Mouse (Mus musculus) stomach, postnatal 0 days (tissue): Measurements from ENCODE around the gene Cdkl4. TPM values are rescaled to one million over a fixed set of nuclear protein-coding genes. Genes with fewer than 3 reads are reported as not detected.

ENCODE experiments used
- ATAC-seq: fragments of 200-750 bp; cut with Nextera tagmentation; 2 replicates; pipeline ENCODE4 v1.8.0; 2017; ENCODE audit not compliant: low FRiP score, low TSS enrichment
- DNase-seq: peaks from one replicate; pipeline ENCODE4 v3.0.0-alpha.2; 2016; ENCODE audit warnings: low spot score
- H3K27ac ChIP-seq: fragments of 300-500 bp; sonication (generic); replicated peaks from 2 replicates; pipeline ENCODE4 v1.5.1; 2014; ENCODE audit warnings: mild to moderate bottlenecking, control low read depth
- H3K27me3 ChIP-seq: fragments of 300-500 bp; sonication (generic); 2 replicates; pipeline ENCODE4 v1.6.1; 2014; ENCODE audit warnings: low read length; ENCODE audit not compliant: control insufficient read depth, insufficient read depth
- H3K36me3 ChIP-seq: fragments of 300-500 bp; sonication (generic); 2 replicates; pipeline ENCODE4 v1.6.1; 2014; ENCODE audit warnings: low read length, mixed read lengths; ENCODE audit not compliant: control insufficient read depth, insufficient read depth
- H3K4me1 ChIP-seq: fragments of 300-500 bp; sonication (generic); replicated peaks from 2 replicates; pipeline ENCODE4 v1.6.1; 2014; ENCODE audit warnings: antibody characterized with exemption; ENCODE audit not compliant: control insufficient read depth, insufficient read depth
- H3K4me2 ChIP-seq: fragments of 300-500 bp; sonication (generic); replicated peaks from 2 replicates; pipeline ENCODE4 v1.6.1; 2014; ENCODE audit warnings: low read depth, mild to moderate bottlenecking, control low read depth, moderate library complexity
- H3K4me3 ChIP-seq: fragments of 300-500 bp; sonication (generic); 2 replicates; pipeline ENCODE4 v1.5.1; 2014; ENCODE audit warnings: low read depth, low read length, control low read depth
- H3K9ac ChIP-seq: fragments of 300-500 bp; sonication (generic); 2 replicates; pipeline ENCODE4 v1.6.1; 2014; ENCODE audit warnings: mild to moderate bottlenecking, low read length, control low read depth, mixed read lengths
- H3K9me3 ChIP-seq: fragments of 300-500 bp; sonication (generic); 2 replicates; pipeline ENCODE4 v1.6.1; 2016; ENCODE audit warnings: low read length; ENCODE audit not compliant: control insufficient read depth
- CTCF ChIP-seq: IDR thresholded peaks from 2 replicates; pipeline ENCODE4 v1.5.1; 2016; ENCODE audit warnings: antibody characterized with exemption, low read depth, mild to moderate bottlenecking, moderate library complexity
- EP300 ChIP-seq: optimal IDR thresholded peaks from 2 replicates; pipeline ENCODE3; 2016; ENCODE audit warnings: antibody characterized with exemption
- WGBS: fragments of 180-500 bp; shearing (Covaris S2); extraction: QIAGEN DNeasy Blood & Tissue Kit; methylation state at CpG from one replicate; pipeline ENCODE4 v1.1.7; 2014; 5-methylcytosine and 5-hydroxymethylcytosine counted together
- polyA plus RNA-seq: library from polyadenylated mRNA; unstranded; fragments of >200 nt; fragmentation: Nextera tagmentation; extraction: Ambion mirVana; gene quantifications from 2 replicates; pipeline ENCODE4 v1.2.1, GENCODE M21; 2015

The Cdkl4 gene
- polyA plus RNA-seq, 1 experiment from 2014 or later, result 0.08 TPM

DNA sequence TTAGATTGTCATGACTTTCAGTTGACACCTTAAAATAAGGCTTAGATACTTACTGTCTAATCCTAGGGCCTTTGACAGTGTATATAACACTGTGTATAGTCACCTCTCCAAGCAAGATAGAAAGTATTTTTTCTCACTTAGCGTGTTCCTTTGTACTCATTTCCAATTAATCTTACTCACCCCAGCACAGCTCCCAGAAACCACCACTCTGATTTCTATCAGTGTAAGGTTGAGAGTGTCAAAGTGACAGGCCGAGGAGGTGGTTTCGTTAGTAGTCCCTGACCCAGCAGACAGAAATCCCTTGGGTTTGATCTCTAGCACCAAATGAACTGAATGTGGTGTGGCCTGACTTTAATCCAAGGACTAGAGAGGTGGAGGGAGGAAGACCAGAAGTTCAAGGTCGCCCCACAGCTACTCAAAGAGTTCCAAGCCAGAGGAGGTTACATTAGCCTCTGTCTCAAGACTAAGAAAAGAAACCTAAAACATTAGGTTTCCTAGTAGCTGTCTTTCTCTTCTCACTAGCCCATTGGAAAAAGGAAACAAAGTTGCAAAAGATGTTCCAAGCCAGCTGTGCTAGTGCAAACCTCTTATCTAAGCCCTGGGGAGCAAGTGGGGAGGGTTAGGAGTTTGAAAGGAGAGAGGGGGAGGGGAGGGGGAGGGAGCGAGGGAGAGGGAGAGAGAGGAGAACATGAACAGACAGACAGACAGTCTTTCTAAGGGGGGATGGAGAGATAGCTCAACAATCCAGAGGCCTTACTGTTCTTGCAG, 76.4 kb downstream of the Cdkl4 start:
- Histone ChIP-seq H3K9me3 (no peaks in the 10 kb centered on the region), H3K4me3 (no peak overlapping the region), H3K27ac (no peak overlapping the region), H3K4me1 (no peaks in the 10 kb centered on the region), H3K9ac (no peak overlapping the region), H3K36me3 (no peaks in the 10 kb centered on the region), H3K4me2 (no peak overlapping the region), H3K27me3 (no peaks in the 10 kb centered on the region)
- ATAC-seq (no peak), DNase-seq (no peak)
- 63% methylated on average over 5 of the region's 5 CpGs for whole genome bisulfite sequencing
- TF ChIP-seq CTCF, result no peak
- TF ChIP-seq EP300, result no peak

DNA sequence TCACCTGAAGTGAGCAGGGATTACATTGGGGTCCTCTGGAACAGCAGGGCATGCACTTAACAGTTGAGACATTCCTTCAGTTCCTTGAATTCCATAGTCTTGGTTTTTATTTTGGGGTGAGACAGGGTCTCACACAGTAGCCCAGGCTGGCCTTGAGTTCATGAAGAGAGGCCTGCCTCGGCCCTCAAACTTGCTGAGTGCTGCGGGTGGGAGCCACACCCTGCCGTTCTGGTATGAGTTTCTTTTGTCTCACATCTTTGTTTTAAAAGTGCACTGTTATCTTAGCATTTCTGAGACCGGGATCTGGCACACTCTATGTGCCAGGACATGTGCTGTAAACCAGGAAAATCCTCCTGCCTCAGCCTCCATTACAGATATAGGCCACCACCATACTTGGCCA, 77.6 kb downstream of the Cdkl4 start:
- DNase-seq (no peak), ATAC-seq (no peak)
- H3K27me3 ChIP-seq, result no peaks in the 10 kb centered on the region
- WGBS, result 60% methylated on average over 4 of the region's 4 CpGs
- H3K4me1 ChIP-seq, result no peaks in the 10 kb centered on the region
- no peaks in the 10 kb centered on the region for H3K9me3 ChIP-seq
- H3K9ac ChIP-seq, result no peak overlapping the region
- no peak overlapping the region for H3K4me2 ChIP-seq
- no peak overlapping the region for H3K4me3 ChIP-seq
- H3K36me3 ChIP-seq, result no peaks in the 10 kb centered on the region
- H3K27ac ChIP-seq, result no peak overlapping the region
- TF ChIP-seq CTCF (no peak), EP300 (no peak)

DNA sequence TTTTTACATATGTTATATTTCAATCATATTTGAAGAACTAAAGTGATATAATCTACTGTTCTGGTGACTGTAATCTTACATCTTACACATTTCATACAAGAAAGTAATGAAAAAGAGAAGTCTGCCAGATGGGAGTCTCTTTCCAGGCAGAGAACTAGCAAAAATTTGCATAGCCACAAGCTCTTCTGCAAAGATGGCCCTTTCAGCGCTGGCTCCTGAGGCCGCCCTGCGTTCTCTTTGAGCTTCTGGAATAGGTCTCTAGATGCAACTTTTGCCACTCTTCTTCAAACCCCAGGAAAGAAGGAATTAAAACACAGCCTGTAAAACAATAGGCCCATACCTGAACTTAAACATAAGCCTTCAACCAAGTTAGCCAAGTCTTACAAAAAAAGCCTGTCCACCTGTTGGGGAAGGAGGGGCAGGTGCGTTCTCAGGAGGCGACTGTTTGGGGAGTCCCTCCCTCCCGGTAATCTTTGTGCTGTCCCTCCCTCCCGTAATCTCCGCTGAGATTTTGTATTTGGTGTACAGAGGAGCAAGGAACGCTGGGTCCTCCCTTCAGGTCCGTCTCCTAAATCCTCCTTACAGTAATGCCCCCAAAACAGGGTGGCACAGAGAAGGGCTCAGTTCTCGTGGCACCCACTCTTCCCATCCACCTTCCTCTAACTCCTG, 78.9 kb downstream of the Cdkl4 start:
- Histone ChIP-seq H3K27me3 (no peaks in the 10 kb centered on the region), H3K4me3 (no peak overlapping the region), H3K9me3 (no peaks in the 10 kb centered on the region), H3K9ac (no peak overlapping the region), H3K4me1 (no peaks in the 10 kb centered on the region), H3K36me3 (no peaks in the 10 kb centered on the region), H3K4me2 (no peak overlapping the region), H3K27ac (no peak overlapping the region)
- TF ChIP-seq CTCF (no peak), EP300 (no peak)
- no peak for DNase-seq
- no peak for ATAC-seq
- WGBS, result 53% methylated on average over 11 of the region's 11 CpGs

DNA sequence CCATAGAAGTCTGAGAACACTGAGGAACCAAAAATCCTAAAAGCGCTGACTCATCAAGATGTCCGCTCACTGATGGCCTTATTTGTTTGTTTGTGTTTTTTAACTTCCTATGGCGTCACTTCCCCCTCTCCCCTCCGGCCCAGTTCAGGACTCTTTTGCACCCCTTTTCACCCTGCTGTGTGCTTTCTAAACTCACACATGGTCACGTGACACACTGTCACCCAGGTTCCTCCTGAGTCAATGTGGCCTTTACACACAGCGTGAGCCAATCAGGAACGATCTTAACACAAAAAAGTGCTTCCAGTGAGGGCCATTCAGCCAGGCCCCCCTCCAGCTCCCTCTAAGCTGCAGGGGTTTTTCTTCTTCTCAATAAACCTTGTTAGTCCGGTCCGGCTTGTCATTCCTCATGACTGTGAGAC, 80.4 kb downstream of the Cdkl4 start:
- Histone ChIP-seq H3K4me2 (no peak overlapping the region), H3K9me3 (no peaks in the 10 kb centered on the region), H3K9ac (no peak overlapping the region), H3K4me1 (no peaks in the 10 kb centered on the region), H3K27ac (no peak overlapping the region), H3K27me3 (no peaks in the 10 kb centered on the region), H3K36me3 (no peaks in the 10 kb centered on the region), H3K4me3 (no peak overlapping the region)
- ATAC-seq (no peak), DNase-seq (no peak)
- 70% methylated on average over 9 of the region's 9 CpGs for WGBS
- no peak for TF ChIP-seq EP300
- no peak for TF ChIP-seq CTCF

DNA sequence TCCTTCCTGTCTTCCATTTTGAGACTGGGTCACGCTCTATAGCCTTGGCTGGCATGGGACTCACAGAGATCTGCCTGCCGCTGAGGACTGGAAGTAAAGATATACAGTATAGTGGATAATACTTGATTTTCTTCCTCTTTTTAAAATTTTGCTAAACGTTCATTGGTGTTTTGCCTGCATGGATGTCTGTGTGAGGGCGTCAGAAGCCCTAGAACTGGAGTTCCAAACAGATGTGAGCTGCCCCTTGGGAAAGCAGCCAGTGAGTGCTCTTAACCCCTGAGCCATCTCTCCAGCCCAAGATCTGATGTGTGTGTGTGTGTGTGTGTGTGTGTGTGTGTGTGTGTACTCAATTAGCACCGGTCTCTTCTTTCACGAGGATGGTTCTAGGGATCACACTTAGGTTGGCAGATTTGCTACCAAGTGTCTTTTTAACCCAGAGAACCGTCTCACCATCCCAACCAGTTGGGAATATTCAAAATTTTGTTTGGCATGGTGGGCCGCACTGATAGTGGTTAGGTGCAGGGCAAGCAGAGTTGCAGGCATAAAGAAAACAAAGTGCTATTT, 80.9 kb downstream of the Cdkl4 start:
- Histone ChIP-seq H3K4me1 (no peaks in the 10 kb centered on the region), H3K9ac (no peak overlapping the region), H3K36me3 (no peaks in the 10 kb centered on the region), H3K9me3 (no peaks in the 10 kb centered on the region), H3K27me3 (no peaks in the 10 kb centered on the region), H3K4me2 (no peak overlapping the region), H3K4me3 (no peak overlapping the region), H3K27ac (no peak overlapping the region)
- TF ChIP-seq CTCF (no peak), EP300 (no peak)
- DNase-seq (no peak), ATAC-seq (no peak)
- whole genome bisulfite sequencing, result 73% methylated on average over 8 of the region's 8 CpGs

DNA sequence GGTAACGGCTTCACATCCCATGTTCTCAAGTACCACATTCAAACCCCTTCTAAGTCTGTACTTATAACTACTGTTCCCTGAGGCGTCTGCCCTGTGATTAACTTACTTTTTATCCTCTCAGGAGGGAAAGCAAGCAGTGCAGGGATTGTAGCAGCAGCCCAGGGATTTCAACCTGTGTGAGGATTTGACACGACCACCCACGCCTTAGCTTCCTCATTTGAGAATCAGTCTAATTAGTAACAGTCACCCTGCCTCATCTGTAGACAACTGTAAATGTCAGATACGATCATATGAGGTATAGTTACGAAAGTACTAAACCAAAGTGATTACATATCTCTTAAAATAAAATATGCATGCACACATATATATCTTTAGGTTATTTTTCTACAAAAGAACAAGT, 81.4 kb downstream of the Cdkl4 start:
- H3K9ac ChIP-seq, result no peak overlapping the region
- H3K36me3 ChIP-seq, result no peaks in the 10 kb centered on the region
- H3K9me3 ChIP-seq, result no peaks in the 10 kb centered on the region
- TF ChIP-seq EP300 (no peak), CTCF (no peak)
- DNase-seq (no peak), ATAC-seq (no peak)
- H3K4me1 ChIP-seq, result no peaks in the 10 kb centered on the region
- no peaks in the 10 kb centered on the region for H3K27me3 ChIP-seq
- 70% methylated on average over 6 of the region's 6 CpGs for WGBS
- H3K27ac ChIP-seq, result no peak overlapping the region
- no peak overlapping the region for H3K4me2 ChIP-seq
- no peak overlapping the region for H3K4me3 ChIP-seq
